Mouse (Mus musculus): ENCODE data around the gene Cyfip2. TPM values are rescaled to one million over a fixed set of nuclear protein-coding genes. Genes with fewer than 3 reads are reported as not detected.
A peak's percentile ranks its signal among the peaks of the same experiment; 100 is the strongest.

Gene Cyfip2
- polyA plus RNA-seq, 1 experiment from 2014 or later = 17.7 TPM

DNA sequence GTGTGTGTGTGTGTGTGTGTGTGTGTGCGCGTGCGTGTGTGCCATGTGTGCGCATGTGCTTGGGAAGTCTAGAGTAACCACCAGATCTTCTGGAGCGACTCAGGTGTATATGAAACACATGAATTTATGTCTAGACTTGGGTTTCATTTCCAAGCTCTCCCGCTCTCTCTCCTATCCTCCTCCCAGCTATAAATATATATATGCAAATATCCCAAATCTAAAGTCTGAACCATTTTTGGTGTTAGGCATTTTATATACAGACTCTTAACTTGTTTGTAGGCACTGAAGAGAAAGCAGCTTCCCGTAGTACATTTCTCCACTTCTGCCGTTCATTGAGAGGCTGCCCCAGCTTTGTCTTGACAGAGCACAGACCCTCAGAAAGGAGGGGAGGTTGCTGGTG, 19.6 kb upstream of the Cyfip2 start:
- no peak overlapping the region for H3K4me2 ChIP-seq (replicated peaks; ENCODE audit: low read depth, low read length)
- H3K9me3 ChIP-seq (ENCODE audit: low read length) = no peaks in the 10 kb centered on the region
- H3K27ac ChIP-seq (ENCODE audit: low read length) = no peak overlapping the region
- WGBS = 94% methylated on average over 8 of the region's 8 CpGs
- H3K4me1 ChIP-seq (ENCODE audit: insufficient read depth, low read length) = no peaks in the 10 kb centered on the region
- ATAC-seq (ENCODE audit: low FRiP score, low TSS enrichment) = no peak
- no peak overlapping the region for H3K9ac ChIP-seq (replicated peaks; ENCODE audit: low read length)
- no peak overlapping the region for H3K4me3 ChIP-seq (ENCODE audit: low read length)
- no peaks in the 10 kb centered on the region for H3K27me3 ChIP-seq (ENCODE audit: insufficient read depth, low read length)
- H3K36me3 ChIP-seq (ENCODE audit: insufficient read depth, low read length) = no peaks in the 10 kb centered on the region

DNA sequence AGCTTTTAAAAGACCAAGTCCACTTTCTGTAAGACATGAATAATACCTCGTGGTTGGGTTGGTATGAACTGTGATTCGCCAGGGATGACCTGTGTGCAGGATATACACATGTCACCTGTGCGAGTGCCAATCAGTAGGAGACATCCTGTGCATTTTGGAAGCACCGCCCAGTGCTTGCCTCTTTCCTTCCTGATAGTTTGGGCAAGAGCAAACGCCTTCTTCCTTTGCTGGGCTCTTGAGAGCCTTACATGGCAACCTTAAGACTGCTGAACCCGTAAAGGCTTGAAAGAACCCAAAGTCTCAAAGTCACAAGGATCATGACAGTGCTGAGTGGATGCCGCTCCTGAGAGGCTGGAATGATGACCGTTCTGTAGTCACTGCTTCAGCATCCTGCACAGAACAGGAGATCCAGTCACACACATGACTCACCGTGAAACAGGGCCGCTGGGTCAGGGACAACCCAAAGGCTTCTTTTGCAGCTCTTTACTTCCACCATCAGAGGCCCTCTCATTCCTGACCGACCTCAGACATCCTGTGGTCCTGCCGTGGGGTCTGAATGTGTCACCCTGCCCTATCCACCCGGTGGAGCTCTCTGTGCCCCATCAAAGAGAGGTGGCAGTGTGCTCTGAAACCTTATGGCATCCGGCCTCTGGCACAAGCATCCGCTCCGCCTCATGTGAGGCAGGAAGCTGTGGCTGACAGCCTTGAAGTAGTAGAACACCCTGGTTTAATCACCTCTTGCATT, 13.8 kb upstream of the Cyfip2 start:
- ATAC-seq (ENCODE audit: low FRiP score, low TSS enrichment) = no peak

DNA sequence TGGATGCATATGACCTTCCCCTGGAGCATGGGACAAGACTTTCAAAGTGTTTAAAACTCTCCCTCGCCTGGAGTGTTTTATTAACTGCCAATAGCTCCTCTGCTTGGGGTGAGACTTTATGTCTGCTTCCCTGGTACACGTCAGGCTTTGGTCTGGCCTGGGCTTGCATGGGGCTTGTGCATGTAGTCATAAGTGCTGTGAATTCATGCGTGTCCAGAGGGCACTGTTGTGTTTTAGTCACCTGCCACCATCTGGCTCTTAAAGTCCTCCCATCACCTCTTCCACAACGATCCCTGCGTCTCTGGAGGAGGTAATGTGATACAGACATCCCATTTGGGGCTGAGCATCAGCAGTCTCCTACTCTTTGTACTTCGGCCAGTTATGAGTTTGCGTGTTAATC, 8.9 kb upstream of the Cyfip2 start:
- H3K4me3 ChIP-seq (ENCODE audit: low read length) = no peak overlapping the region
- no peaks in the 10 kb centered on the region for H3K27me3 ChIP-seq (ENCODE audit: insufficient read depth, low read length)
- H3K4me2 ChIP-seq (replicated peaks; ENCODE audit: low read depth, low read length) = no peak overlapping the region
- H3K27ac ChIP-seq (ENCODE audit: low read length) = no peak overlapping the region
- no peak overlapping the region for H3K9ac ChIP-seq (replicated peaks; ENCODE audit: low read length)
- WGBS = 42% methylated on average over 7 of the region's 7 CpGs
- H3K4me1 ChIP-seq (ENCODE audit: insufficient read depth, low read length) = no peaks in the 10 kb centered on the region
- H3K36me3 ChIP-seq (ENCODE audit: insufficient read depth, low read length) = no peaks in the 10 kb centered on the region
- no peaks in the 10 kb centered on the region for H3K9me3 ChIP-seq (ENCODE audit: low read length)
- no peak for ATAC-seq (ENCODE audit: low FRiP score, low TSS enrichment)

More for the DNA sequence above, 13.8 kb upstream of the Cyfip2 start:
- no peaks in the 10 kb centered on the region for H3K27me3 ChIP-seq (ENCODE audit: insufficient read depth, low read length)
- 83% methylated on average over 16 of the region's 16 CpGs for WGBS
- H3K9me3 ChIP-seq (ENCODE audit: low read length) = no peaks in the 10 kb centered on the region
- H3K4me1 ChIP-seq (ENCODE audit: insufficient read depth, low read length) = no peaks in the 10 kb centered on the region
- no peaks in the 10 kb centered on the region for H3K36me3 ChIP-seq (ENCODE audit: insufficient read depth, low read length)
- no peak overlapping the region for H3K4me3 ChIP-seq (ENCODE audit: low read length)
- H3K4me2 ChIP-seq (replicated peaks; ENCODE audit: low read depth, low read length) = no peak overlapping the region
- no peak overlapping the region for H3K9ac ChIP-seq (replicated peaks; ENCODE audit: low read length)
- no peak overlapping the region for H3K27ac ChIP-seq (ENCODE audit: low read length)

DNA sequence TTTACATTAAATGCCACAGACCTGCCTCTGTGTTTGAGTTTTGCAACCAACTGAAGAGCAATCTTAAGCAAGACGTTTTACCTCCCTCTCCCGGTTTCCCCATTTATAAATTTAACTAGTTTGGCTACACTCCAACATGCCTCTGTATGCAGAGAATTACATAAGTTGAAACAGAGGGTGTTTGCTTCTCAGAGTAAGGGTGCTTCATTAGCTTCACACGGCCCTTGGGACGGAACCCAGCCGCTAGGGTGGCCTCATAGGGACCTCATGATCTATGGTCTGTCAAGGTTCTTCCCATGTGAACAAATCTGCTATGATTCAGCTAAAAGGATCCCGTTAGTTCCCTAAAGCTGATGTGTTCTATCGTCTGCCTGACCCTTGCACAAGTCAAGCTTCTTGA, 1.9 kb upstream of the Cyfip2 start:
- H3K4me3 ChIP-seq (ENCODE audit: low read length) = no peak overlapping the region
- H3K9ac ChIP-seq (replicated peaks; ENCODE audit: low read length) = no peak overlapping the region
- H3K4me2 ChIP-seq (replicated peaks; ENCODE audit: low read depth, low read length) = no peak overlapping the region
- H3K4me1 ChIP-seq (ENCODE audit: insufficient read depth, low read length) = peaks cover 16% of the 10 kb centered on the region; the same call in 1 of the 2 replicates
- H3K36me3 ChIP-seq (ENCODE audit: insufficient read depth, low read length) = no peaks in the 10 kb centered on the region
- H3K27ac ChIP-seq (ENCODE audit: low read length) = no peak overlapping the region
- 48% methylated on average over 7 of the region's 7 CpGs for WGBS
- ATAC-seq (ENCODE audit: low FRiP score, low TSS enrichment) = no peak
- no peaks in the 10 kb centered on the region for H3K27me3 ChIP-seq (ENCODE audit: insufficient read depth, low read length)
- H3K9me3 ChIP-seq (ENCODE audit: low read length) = no peaks in the 10 kb centered on the region

DNA sequence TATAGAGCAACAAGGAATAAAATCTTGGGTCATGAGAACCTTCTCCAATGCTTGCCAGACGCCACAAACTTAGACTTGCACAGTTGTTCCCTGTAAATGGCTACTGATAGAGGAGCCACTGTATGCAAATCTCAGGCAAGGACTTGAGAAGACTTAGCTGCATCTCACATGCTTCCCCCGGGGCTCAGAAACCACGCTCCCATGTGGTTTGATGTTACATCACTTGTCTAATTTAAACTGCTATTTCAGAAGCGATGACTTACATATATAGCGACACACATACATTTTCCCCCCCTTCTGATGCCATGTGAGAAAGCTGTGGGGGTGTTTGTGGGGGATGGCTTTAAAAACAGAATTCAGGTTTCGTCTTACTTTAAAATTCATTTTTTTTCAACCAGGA, 1.2 kb upstream of the Cyfip2 start:
- Histone ChIP-seq H3K9ac (replicated peaks; ENCODE audit: low read length) (no peak overlapping the region), H3K4me1 (ENCODE audit: insufficient read depth, low read length) (peaks cover 22% of the 10 kb centered on the region), H3K27ac (ENCODE audit: low read length) (no peak overlapping the region), H3K4me2 (replicated peaks; ENCODE audit: low read depth, low read length) (no peak overlapping the region), H3K4me3 (ENCODE audit: low read length) (no peak overlapping the region), H3K36me3 (ENCODE audit: insufficient read depth, low read length) (no peaks in the 10 kb centered on the region), H3K27me3 (ENCODE audit: insufficient read depth, low read length) (no peaks in the 10 kb centered on the region), H3K9me3 (ENCODE audit: low read length) (no peaks in the 10 kb centered on the region)
- ATAC-seq (ENCODE audit: low FRiP score, low TSS enrichment) = no peak
- 63% methylated on average over 6 of the region's 6 CpGs for WGBS

DNA sequence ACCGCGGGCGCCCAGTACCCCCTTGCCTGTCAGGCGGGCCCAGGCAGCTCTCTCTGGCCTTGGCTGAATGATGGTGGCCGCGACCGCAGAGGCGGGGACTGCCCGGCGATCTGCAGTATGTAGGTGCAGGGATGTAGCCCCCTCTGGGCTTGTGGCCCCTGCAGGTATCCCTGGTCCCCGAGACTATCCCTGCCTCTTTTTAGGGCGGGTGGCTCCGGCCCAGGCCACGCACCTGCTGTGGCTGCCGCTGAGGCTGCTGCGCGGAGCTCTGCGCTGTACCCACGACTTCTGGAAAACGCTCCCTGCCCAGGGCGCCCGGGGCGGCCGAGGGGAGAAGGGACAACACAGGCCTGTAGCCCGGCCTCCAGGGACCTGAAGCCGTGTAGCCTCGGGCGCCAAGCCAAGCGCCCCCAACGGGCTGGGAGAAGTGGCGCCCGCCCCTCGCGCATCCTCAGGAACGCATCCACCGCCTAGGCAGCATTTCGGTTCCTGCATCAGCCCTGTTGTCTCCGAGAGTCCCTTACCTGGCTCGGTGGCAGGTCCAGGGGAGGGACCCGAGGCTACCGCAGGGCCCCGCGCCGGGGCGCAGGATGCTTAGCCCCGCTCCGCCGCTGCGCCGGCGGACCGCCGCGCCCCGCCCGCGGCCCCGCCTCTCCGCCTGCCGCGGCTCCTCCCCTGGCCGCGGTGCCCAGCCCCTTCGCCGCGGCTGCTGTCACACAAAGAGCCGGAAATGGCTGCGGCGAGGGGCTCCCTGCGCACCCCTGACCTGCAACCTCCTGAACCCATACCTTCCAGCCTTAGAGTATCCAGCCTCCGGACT, 746 bp downstream of the Cyfip2 start:
- Histone ChIP-seq H3K4me2 (replicated peaks; ENCODE audit: low read depth, low read length) (peak overlapping the region; percentile 95), H3K9me3 (ENCODE audit: low read length) (no peaks in the 10 kb centered on the region), H3K9ac (replicated peaks; ENCODE audit: low read length) (peak overlapping the region; percentile 76), H3K27me3 (ENCODE audit: insufficient read depth, low read length) (no peaks in the 10 kb centered on the region), H3K4me1 (ENCODE audit: insufficient read depth, low read length) (peaks cover 24% of the 10 kb centered on the region), H3K27ac (ENCODE audit: low read length) (peak overlapping the region; percentile 37; the same call in 1 of the 2 replicates), H3K4me3 (ENCODE audit: low read length) (peak overlapping the region; percentile 77), H3K36me3 (ENCODE audit: insufficient read depth, low read length) (no peaks in the 10 kb centered on the region)
- under 1% methylated on average over 70 of the region's 71 CpGs for WGBS
- peak; percentile 86 for ATAC-seq (ENCODE audit: low FRiP score, low TSS enrichment)

DNA sequence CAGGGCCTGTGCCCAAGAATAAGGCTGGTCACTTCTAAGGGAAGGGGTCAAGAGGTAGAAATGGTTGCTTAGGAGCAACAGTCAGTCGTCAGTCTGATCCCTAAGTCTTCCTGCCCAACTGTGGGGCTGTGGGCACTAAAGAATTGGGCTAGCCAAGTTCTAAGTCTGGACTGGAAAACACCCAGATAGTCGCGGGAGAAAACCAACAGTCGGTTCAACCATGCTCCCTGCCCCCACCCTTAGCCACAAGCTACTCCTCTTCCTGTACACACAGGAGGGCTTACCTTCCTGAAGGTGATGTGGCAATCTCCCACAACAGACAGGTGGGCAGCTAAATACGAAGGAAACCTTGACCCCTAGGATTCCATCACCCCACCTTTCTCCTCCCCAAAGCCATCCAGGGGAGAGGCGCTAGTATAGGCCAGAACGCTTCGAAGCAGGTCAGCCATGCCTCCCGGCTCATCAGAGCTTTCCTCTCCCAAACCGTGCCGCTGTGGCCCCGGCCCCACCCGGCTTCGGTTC, 1.4 kb downstream of the Cyfip2 start:
- Histone ChIP-seq H3K9me3 (ENCODE audit: low read length) (no peaks in the 10 kb centered on the region), H3K9ac (replicated peaks; ENCODE audit: low read length) (peak overlapping the region; percentile 76), H3K4me3 (ENCODE audit: low read length) (peak overlapping the region; percentile 77), H3K36me3 (ENCODE audit: insufficient read depth, low read length) (no peaks in the 10 kb centered on the region), H3K27ac (ENCODE audit: low read length) (peak overlapping the region; percentile 4; the same call in 1 of the 2 replicates), H3K4me1 (ENCODE audit: insufficient read depth, low read length) (peaks cover 30% of the 10 kb centered on the region), H3K4me2 (replicated peaks; ENCODE audit: low read depth, low read length) (peak overlapping the region; percentile 95), H3K27me3 (ENCODE audit: insufficient read depth, low read length) (no peaks in the 10 kb centered on the region)
- WGBS = 9% methylated on average over 14 of the region's 14 CpGs
- no peak for ATAC-seq (ENCODE audit: low FRiP score, low TSS enrichment)

DNA sequence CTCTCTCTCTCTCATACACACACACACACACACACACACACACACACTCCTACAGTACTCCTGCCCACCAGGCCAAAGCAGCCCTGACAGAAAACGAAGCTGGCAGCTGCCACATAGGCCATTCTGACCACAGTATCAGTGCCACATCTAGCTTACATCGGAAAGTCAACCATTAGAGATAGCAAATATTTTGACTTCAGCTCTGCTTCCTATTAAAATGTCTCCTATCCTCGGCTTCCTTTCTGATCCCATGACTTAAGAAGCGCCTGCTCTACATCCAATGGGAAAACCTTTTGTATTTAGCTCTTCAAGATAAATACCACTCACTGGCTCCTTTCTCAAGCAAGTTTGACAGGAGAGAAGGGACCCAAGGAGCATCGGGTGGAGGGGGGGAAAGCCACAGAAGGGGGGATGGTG, 2.0 kb downstream of the Cyfip2 start:
- peak overlapping the region; percentile 95 for H3K4me2 ChIP-seq (replicated peaks; ENCODE audit: low read depth, low read length)
- no peaks in the 10 kb centered on the region for H3K36me3 ChIP-seq (ENCODE audit: insufficient read depth, low read length)
- H3K27me3 ChIP-seq (ENCODE audit: insufficient read depth, low read length) = no peaks in the 10 kb centered on the region
- no peaks in the 10 kb centered on the region for H3K9me3 ChIP-seq (ENCODE audit: low read length)
- H3K4me3 ChIP-seq (ENCODE audit: low read length) = peak overlapping the region; percentile 77
- no peak overlapping the region for H3K27ac ChIP-seq (ENCODE audit: low read length)
- no peak overlapping the region for H3K9ac ChIP-seq (replicated peaks; ENCODE audit: low read length)
- peaks cover 32% of the 10 kb centered on the region for H3K4me1 ChIP-seq (ENCODE audit: insufficient read depth, low read length)
- 71% methylated on average over 5 of the region's 5 CpGs for WGBS
- ATAC-seq (ENCODE audit: low FRiP score, low TSS enrichment) = no peak

DNA sequence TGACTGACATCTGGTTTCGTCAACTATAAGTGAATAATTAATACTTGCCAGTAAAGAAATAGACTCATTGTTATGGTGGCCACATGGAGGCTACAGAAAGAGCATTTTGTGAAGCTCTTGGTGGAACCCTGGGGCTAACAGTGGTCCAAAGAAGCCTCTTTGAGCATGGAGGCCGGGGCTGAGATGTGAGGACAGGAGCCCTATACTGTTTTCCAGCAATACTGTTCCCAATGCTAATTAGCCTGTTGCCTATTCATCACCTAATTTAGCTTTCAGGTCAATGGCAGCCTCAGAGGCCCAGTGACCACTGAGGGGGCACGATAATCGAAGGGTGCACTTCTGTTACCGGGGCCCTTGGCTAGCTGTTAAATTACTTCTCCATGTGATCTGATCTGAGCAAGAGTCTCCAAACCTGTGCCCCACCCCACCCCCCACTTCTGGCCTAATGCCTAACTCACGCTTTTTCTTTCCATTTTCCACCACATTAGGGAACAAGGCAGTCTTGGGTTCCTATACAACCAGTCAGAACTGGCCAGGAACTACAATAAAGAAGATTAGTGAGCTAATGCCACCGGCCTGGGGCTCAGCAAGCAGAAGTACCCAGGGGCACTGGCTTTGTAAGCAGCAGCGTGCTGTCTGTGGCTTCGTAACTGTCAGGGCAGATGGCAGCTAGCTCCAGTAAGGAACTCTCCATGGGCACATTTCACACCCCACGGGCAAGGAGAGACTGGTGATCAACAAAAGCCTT, 2.7 kb downstream of the Cyfip2 start:
- Histone ChIP-seq H3K27me3 (ENCODE audit: insufficient read depth, low read length) (no peaks in the 10 kb centered on the region), H3K9me3 (ENCODE audit: low read length) (no peaks in the 10 kb centered on the region), H3K4me3 (ENCODE audit: low read length) (no peak overlapping the region), H3K4me2 (replicated peaks; ENCODE audit: low read depth, low read length) (no peak overlapping the region; the same call in 1 of the 2 replicates), H3K27ac (ENCODE audit: low read length) (no peak overlapping the region), H3K9ac (replicated peaks; ENCODE audit: low read length) (no peak overlapping the region), H3K4me1 (ENCODE audit: insufficient read depth, low read length) (peaks cover 32% of the 10 kb centered on the region), H3K36me3 (ENCODE audit: insufficient read depth, low read length) (no peaks in the 10 kb centered on the region)
- ATAC-seq (ENCODE audit: low FRiP score, low TSS enrichment) = no peak
- WGBS = 68% methylated on average over 10 of the region's 10 CpGs
